Mouse (Mus musculus) embryonic fibroblast, embryonic 13.5 days (primary cell): ENCODE data around the gene Ncbp2.

ENCODE experiments used
- CTCF ChIP-seq: IDR thresholded peaks from 2 replicates; pipeline ENCODE4 v1.5.1; 2011; ENCODE audit warnings: mild to moderate bottlenecking, control low read depth, low read length, moderate library complexity, borderline replicate concordance; ENCODE audit not compliant: insufficient read depth
- POLR2A ChIP-seq: IDR thresholded peaks from 2 replicates; pipeline ENCODE4 v1.6.1; 2011; ENCODE audit warnings: low read depth, mild to moderate bottlenecking, control low read depth, low read length, moderate library complexity

GRCm38 (mm10) chr16:31918248-31918724 lies 30.0 kb upstream of the Ncbp2 start:
- TF ChIP-seq CTCF (peak; percentile 79), POLR2A (no peak)
